Mouse (Mus musculus) CH12.LX (cell line): ENCODE data around the gene Ipo4.

Experiments used
- HCFC1 ChIP-seq: IDR thresholded peaks from 2 replicates; pipeline ENCODE4 v1.6.1; 2012; ENCODE audit warnings: low read depth, mild to moderate bottlenecking, inconsistent platforms, low read length, improper control_type of control experiment
- POLR2A ChIP-seq: IDR thresholded peaks from 2 replicates; pipeline ENCODE4 v1.6.1; 2011; ENCODE audit warnings: low read depth, mild to moderate bottlenecking, improper control_type of control experiment, low read length
- SMC3 ChIP-seq: IDR thresholded peaks from 2 replicates; pipeline ENCODE4 v1.6.1; 2011; ENCODE audit warnings: low read depth, low read length, improper control_type of control experiment
- TCF12 ChIP-seq: IDR thresholded peaks from 2 replicates; pipeline ENCODE4 v1.6.1; 2014; ENCODE audit warnings: low read depth, mild to moderate bottlenecking, inconsistent platforms, low read length, improper control_type of control experiment

GRCm38 (mm10) chr14:55628077-55628827 lies 7.5 kb downstream of the Ipo4 start:
- TF ChIP-seq TCF12 (no peak), POLR2A (no peak), SMC3 (no peak), HCFC1 (no peak)
